Mouse (Mus musculus) heart, postnatal 36 days (tissue): ENCODE results near the gene Zbed3. TPM values are rescaled to one million over a fixed set of nuclear protein-coding genes. Genes with fewer than 3 reads are reported as not detected.
A peak's percentile ranks its signal among the peaks of the same experiment; 100 is the strongest.

Experiments used
- DNase-seq, 2 experiments: peaks; one replicate each; pipeline ENCODE4 v3.0.0; 2021 to 2022
- intact Hi-C: fragments of 180-260 bp; cut with DNase I; formaldehyde crosslinking; loops from one replicate; pipeline ENCODE4 v1.15.1; 2025
- total RNA-seq, 2 experiments: library from RNA; stranded (reverse); gene quantifications; 2 replicates each; pipeline ENCODE4 v1.2.3; 2021

The Zbed3 gene
- 10 to 100 TPM; 14.3 to 17.2 TPM for total RNA-seq

GRCm38 (mm10) chr13:95323400-95323799, at the start of gene Zbed3:
TSS of gene Zbed3 (plus strand) at chr13:95323612.
- intact Hi-C loops = no loop called here
- no peak for DNase-seq

- intact Hi-C loops = no loop called here
- no peak for DNase-seq
These were observed 44.9 kb upstream of the Zbed3 start for GRCm38 (mm10) chr13:95278426-95279025.

- no peak for DNase-seq
- intact Hi-C loops = no loop called here
These were observed 41.4 kb upstream of the Zbed3 start for GRCm38 (mm10) chr13:95281740-95282673.

- peak; percentile 49 to 53 for DNase-seq
- intact Hi-C loops = loop anchor here (1.0 kb wide), 1 partner anchor 220 kb away; no protein-coding TSS in a partner anchor
These were observed 36.4 kb upstream of the Zbed3 start for GRCm38 (mm10) chr13:95286989-95287388.

GRCm38 (mm10) chr13:95288027-95288426, 35.4 kb upstream of the Zbed3 start:
- no peak for DNase-seq
- intact Hi-C loops = no loop called here

- intact Hi-C loops = no loop called here
- DNase-seq = no peak
These were observed 31.4 kb upstream of the Zbed3 start for GRCm38 (mm10) chr13:95291983-95292382.

- intact Hi-C loops = no loop called here
- no peak for DNase-seq
These were observed 23.5 kb upstream of the Zbed3 start for GRCm38 (mm10) chr13:95299956-95300355.

- DNase-seq = no peak
- intact Hi-C loops = no loop called here
These were observed 16.8 kb upstream of the Zbed3 start for GRCm38 (mm10) chr13:95306596-95306995.

- DNase-seq = no peak
- intact Hi-C loops = no loop called here
These were observed 16.2 kb upstream of the Zbed3 start for GRCm38 (mm10) chr13:95307100-95307655.

- no peak for DNase-seq
- intact Hi-C loops = no loop called here
These were observed 11.4 kb upstream of the Zbed3 start for GRCm38 (mm10) chr13:95312016-95312415.

GRCm38 (mm10) chr13:95319153-95319552, 4.3 kb upstream of the Zbed3 start:
- intact Hi-C loops = no loop called here
- DNase-seq = no peak

GRCm38 (mm10) chr13:95320451-95320850, 3.0 kb upstream of the Zbed3 start:
- no peak for DNase-seq
- intact Hi-C loops = no loop called here

GRCm38 (mm10) chr13:95323950-95324625, 676 bp downstream of the Zbed3 start:
- peak; percentile 40 to 66 for DNase-seq
- intact Hi-C loops = loop anchor here (2.0 kb wide), 1 partner anchor 51 kb away; the partner anchor contains the start of gene Aggf1

GRCm38 (mm10) chr13:95324626-95325079, 1.2 kb downstream of the Zbed3 start:
- intact Hi-C loops = loop anchor here (2.0 to 5.0 kb wide), 2 partner anchors 50 to 347 kb away; partner anchors contain the start of genes Aggf1 and Wdr41
- peak; percentile 15 to 26 for DNase-seq

GRCm38 (mm10) chr13:95325080-95325906, 1.9 kb downstream of the Zbed3 start:
- intact Hi-C loops = loop anchor here (2.0 to 5.0 kb wide), 2 partner anchors 50 to 348 kb away; partner anchors contain the start of genes Aggf1 and Wdr41
- peak; percentile 71 to 75 for DNase-seq

GRCm38 (mm10) chr13:95325907-95326550, 2.6 kb downstream of the Zbed3 start:
- DNase-seq = no peak
- intact Hi-C loops = loop anchor here (2.0 to 5.0 kb wide), 2 partner anchors 49 to 349 kb away; partner anchors contain the start of genes Aggf1 and Wdr41

- intact Hi-C loops = loop anchor here (5.0 kb wide), 1 partner anchor 349 kb away; the partner anchor contains the start of gene Wdr41
- no peak for DNase-seq
These were observed 3.4 kb downstream of the Zbed3 start for GRCm38 (mm10) chr13:95326611-95327344.

GRCm38 (mm10) chr13:95327345-95327741, 3.9 kb downstream of the Zbed3 start:
- DNase-seq = no peak
- intact Hi-C loops = loop anchor here (5.0 kb wide), 1 partner anchor 350 kb away; the partner anchor contains the start of gene Wdr41
